Mouse (Mus musculus) bone marrow, adult 2 months (tissue): ENCODE data around the gene Cttn. TPM values are rescaled to one million over a fixed set of nuclear protein-coding genes. Genes with fewer than 3 reads are reported as not detected.

ENCODE experiments used
- H3K27ac ChIP-seq: fragments of 200-500 bp; 2 replicates; pipeline ENCODE4 v1.5.1; 2012; ENCODE audit warnings: low read depth, mild to moderate bottlenecking, control low read depth, inconsistent platforms, low read length; ENCODE audit not compliant: control insufficient read depth, poor library complexity, insufficient read depth
- H3K4me1 ChIP-seq: fragments of 200-500 bp; 2 replicates; pipeline ENCODE4 v1.6.1; 2011; ENCODE audit warnings: low read length; ENCODE audit not compliant: control insufficient read depth, insufficient read depth
- H3K4me3 ChIP-seq: fragments of 200-500 bp; replicated peaks from 2 replicates; pipeline ENCODE3; 2011; ENCODE audit warnings: mild to moderate bottlenecking, low read depth, low read length, control low read depth; ENCODE audit not compliant: control insufficient read depth
- CTCF ChIP-seq: fragments of 200-500 bp; IDR thresholded peaks from 2 replicates; pipeline ENCODE4 v1.5.1; 2011; ENCODE audit warnings: low read length, control low read depth; ENCODE audit not compliant: control insufficient read depth, insufficient read depth
- POLR2A ChIP-seq: fragments of 200-500 bp; IDR thresholded peaks from 2 replicates; pipeline ENCODE4 v1.6.1; 2011; ENCODE audit warnings: low read depth, mild to moderate bottlenecking, control low read depth, low read length, borderline replicate concordance; ENCODE audit not compliant: control insufficient read depth
- WGBS: fragments of 180-500 bp; shearing (Covaris S2); methylation state at CpG from one replicate; pipeline ENCODE4 v1.1.7; 2018; 5-methylcytosine and 5-hydroxymethylcytosine counted together
- polyA plus RNA-seq: library from polyadenylated mRNA; stranded (reverse); fragments of >200 nt; gene quantifications from 2 replicates; pipeline ENCODE4 v1.2.4, GENCODE M21; 2011; ENCODE audit warnings: low replicate concordance; ENCODE audit not compliant: missing spikeins, insufficient read depth, insufficient read length

The Cttn gene
- 25.3 and 37.5 TPM in 2 replicates for polyA plus RNA-seq

DNA sequence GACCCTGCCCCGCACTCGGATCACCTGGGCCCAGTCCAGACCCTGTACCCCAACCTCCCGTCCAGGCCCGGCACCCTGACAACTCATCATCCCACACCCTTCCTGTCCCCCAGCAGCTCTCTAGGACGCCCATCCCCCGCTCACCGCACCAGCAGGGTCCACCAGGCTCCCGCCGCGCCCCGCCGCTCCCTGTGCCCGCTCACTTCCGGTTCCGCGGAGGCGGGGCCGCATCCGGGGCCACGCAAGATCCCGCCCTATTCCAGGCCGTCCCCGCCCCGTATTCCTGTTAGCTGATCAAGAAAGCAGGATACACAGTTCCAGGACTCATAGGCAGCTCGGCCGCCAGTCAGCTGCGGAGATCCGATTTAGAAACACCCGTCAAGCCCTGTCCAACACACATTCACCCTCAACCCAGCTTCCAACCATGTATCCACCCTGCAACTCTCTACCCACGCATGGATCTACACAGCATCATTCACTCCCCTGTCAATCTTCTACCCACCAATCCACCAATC lies at the start of gene Cttn:
Gene Cttn, minus strand, starts transcription at position 465 of the 515 bp plus-strand sequence.
- H3K27ac ChIP-seq, result peak within 1 kb of the TSS; percentile 45
- H3K4me1 ChIP-seq, result no peaks in the 10 kb centered on the region
- 13% methylated on average over 30 of the region's 30 CpGs for WGBS
- TF ChIP-seq CTCF, result no peak
- peak; percentile 46; the same call in 1 of the 2 replicates for TF ChIP-seq POLR2A
- H3K4me3 ChIP-seq, result peak within 1 kb of the TSS; percentile 73

DNA sequence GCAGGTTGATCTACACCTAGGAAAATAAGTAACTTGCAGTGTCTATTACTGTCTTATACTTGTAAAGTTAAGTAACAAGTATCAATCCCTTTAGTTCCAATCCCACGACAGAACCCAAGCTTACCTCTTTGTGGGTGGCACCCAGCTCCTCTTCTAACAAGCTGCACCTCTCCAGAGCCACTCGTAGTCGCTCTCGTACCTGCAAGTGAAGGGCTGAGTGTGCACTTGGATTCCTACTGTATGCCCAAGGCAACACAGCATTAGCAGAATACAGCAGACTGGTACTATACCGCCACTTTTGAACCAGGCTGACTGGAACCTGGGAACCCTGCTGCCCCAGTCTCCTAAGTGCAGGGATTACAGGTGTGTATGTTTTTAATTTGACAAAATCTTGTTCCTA lies 49.0 kb upstream of the Cttn start:
- Histone ChIP-seq H3K4me1 (peaks cover 1% of the 10 kb centered on the region; the same call in 1 of the 2 replicates), H3K27ac (no peak overlapping the region), H3K4me3 (no peak overlapping the region)
- TF ChIP-seq CTCF (no peak), POLR2A (no peak)
- WGBS, result 90% methylated on average over 5 of the region's 5 CpGs

DNA sequence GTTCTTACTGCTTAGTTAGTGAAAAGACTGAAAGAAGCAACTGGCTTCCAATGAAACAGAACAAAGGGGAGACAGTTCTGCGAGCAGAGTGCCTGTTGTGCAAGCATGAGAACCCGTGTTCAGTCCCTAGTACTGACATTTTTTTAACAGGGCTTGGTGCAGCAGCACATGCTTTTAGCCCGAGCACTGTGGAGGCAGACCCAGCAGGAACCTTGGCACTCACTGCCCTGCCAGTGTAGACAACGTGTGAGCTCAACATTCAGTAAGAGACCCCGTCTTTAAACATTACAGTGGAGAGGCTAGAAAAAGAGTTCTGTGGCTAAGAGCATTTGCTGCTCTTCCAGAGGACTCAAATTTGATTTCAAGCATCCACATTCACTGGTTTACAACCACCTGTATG lies 45.9 kb upstream of the Cttn start:
- WGBS, result 83% methylated on average over 5 of the region's 5 CpGs
- H3K4me3 ChIP-seq, result no peak overlapping the region
- TF ChIP-seq POLR2A, result no peak
- TF ChIP-seq CTCF, result no peak
- H3K4me1 ChIP-seq, result no peaks in the 10 kb centered on the region
- H3K27ac ChIP-seq, result no peak overlapping the region

DNA sequence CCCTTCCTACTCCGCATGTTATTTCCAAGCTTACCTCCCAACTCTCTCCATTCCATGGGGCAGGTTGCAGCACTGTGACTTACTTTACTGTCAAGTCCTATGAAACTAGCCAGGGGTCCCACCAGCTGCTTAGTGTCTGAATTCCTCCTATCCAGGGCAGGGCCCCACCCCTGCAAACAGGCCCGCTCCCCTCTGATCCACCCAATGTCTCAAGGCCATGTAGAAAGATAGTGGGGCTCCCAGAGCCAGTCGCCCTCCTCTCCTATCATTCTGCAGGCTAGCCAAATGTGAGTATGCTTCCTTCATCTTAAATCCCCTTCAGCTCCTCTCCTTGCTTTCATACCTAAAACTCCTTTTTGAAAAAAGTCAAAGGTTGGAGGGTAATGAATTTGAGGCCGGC lies 38.3 kb upstream of the Cttn start:
- H3K4me1 ChIP-seq, result no peaks in the 10 kb centered on the region
- TF ChIP-seq CTCF (no peak), POLR2A (no peak)
- no peak overlapping the region for H3K4me3 ChIP-seq
- no peak overlapping the region for H3K27ac ChIP-seq
- WGBS, result 90% methylated on average over 4 of the region's 4 CpGs

DNA sequence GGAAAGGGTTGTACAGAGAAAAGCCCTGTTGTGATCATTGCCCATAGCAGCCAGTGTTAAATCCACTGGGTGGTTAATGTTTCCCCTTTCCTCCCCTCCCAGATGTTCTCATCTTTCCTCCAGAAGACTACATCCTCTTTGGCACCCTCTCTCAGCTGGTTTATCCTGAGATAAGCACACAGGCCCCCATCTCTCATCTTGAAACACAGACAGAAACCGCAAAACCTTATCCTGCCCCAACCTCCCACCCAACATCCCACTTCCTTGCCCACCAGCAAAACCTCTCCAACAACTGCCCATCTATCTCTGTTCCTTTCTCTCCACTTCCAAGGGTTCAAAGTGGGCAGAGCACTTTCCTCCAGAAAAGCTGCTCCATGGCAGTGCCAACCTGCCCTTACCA lies 36.0 kb upstream of the Cttn start:
- Histone ChIP-seq H3K27ac (no peak overlapping the region), H3K4me1 (no peaks in the 10 kb centered on the region), H3K4me3 (no peak overlapping the region)
- TF ChIP-seq CTCF (no peak), POLR2A (no peak)
- 50% methylated on average over 1 of the region's 1 CpGs for WGBS

DNA sequence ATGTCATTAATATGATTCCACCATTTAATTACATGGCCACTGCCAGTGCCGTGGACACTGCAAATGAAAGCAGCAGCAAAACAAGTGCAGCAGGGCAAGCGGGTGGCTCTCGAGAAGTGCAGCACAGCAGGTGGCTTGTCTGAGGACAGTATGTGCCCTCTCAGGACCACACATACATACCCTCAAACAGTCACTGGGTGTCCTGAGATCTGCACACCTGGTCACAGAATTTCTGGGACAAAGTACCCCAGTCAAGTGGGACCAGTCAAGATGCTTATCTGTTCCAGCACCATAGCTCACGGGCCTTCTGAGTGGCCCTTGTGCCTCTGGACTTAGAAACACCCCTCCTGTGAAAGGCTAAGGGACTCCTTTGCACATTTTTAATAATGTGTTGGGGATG lies 33.1 kb upstream of the Cttn start:
- Histone ChIP-seq H3K4me3 (no peak overlapping the region), H3K4me1 (no peaks in the 10 kb centered on the region), H3K27ac (no peak overlapping the region)
- 90% methylated on average over 4 of the region's 4 CpGs for WGBS
- no peak for TF ChIP-seq CTCF
- TF ChIP-seq POLR2A, result no peak

DNA sequence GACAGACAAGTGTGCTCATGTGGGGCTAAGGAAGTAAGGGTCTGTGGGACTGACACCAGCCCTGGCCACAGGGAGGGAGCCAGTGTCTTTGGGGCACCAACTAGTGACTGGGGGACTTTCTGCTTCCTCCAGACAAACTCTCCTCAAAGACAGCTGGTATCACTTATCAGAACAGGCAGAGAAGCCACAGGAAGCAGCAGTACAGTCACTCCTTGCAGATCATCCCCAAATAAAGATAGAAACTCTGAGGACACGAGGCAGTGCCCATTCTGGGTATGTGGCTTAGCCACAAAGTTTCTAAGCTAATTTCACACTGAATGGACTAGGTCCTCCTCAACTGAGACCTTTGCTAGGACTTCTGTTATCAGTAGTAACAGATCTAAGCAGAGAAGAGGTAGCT lies 22.1 kb upstream of the Cttn start:
- TF ChIP-seq CTCF (no peak), POLR2A (no peak)
- 13% methylated on average over 1 of the region's 1 CpGs for WGBS
- Histone ChIP-seq H3K4me3 (no peak overlapping the region), H3K27ac (peak overlapping the region; percentile 34; the same call in 1 of the 2 replicates), H3K4me1 (peaks cover 1% of the 10 kb centered on the region; the same call in 1 of the 2 replicates)

DNA sequence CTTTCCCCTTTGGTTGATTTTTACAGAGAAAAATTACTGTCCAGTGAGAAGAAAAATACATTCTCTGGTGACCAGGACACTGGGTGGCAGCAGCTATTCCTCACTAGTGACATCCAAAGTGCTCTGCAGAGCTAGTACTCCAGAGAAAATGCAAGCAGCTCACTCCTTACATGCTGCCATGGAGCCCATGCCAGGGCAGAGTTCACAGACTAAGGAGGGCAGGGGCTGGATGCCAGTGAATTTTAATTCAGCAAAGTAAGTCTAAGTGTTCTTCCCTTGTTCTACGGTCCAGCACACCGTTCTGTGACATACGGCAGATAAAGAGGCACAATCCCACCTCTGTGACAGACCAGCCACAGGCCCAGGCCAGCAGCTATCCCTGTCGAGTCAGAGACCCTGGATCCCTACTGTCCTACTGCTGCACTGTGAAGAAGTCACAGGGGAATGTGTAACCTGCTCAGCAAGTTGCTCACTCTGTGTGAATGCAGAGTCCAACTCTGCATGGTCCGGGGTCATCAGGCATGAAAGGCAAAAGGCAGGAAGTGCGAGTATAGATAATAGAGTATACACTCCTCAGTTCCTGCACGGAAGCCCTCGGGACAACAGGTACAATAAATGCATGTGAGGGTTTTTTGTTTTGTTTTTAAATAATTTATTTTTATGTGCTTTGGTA lies 19.5 kb upstream of the Cttn start:
- H3K27ac ChIP-seq, result no peak overlapping the region
- no peak overlapping the region for H3K4me3 ChIP-seq
- WGBS, result 79% methylated on average over 8 of the region's 8 CpGs
- TF ChIP-seq CTCF, result no peak
- no peak for TF ChIP-seq POLR2A
- H3K4me1 ChIP-seq, result peaks cover 1% of the 10 kb centered on the region; the same call in 1 of the 2 replicates

DNA sequence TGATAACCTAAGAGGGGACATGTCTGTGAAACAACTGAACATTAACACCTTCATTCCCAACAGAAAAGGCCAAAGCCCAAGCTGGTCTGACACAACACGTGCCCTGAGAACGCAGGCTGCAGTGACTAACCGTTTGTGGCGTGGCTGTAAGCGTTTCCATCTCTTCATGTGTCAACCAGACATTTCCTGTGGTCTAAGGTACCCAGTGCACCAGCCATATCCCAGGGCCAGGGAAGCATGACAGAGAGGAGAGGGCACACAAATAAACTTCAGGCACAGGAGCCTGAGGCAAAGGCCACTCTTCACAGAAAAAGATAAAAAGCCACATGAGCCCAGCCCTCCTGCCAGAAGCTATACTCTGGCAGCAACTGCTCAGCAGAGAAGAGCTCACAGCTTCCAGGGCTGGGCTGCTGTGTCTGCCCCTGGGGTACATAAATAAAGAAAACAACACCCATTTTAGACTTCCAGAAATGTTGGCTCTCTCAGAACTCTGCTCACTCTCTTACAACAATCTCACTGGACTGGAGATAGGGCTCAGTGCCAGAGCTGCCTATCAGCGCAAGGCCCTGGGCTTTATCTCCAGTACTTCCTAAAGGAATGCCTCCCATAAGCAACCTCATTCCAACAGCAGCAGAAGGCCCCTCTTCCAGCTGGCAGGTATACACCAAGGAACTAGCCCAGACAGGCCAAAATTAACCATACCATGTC lies 18.4 kb upstream of the Cttn start:
- no peak overlapping the region for H3K27ac ChIP-seq
- WGBS, result 20% methylated on average over 6 of the region's 6 CpGs
- TF ChIP-seq POLR2A (no peak), CTCF (no peak)
- H3K4me1 ChIP-seq, result peaks cover 1% of the 10 kb centered on the region; the same call in 1 of the 2 replicates
- H3K4me3 ChIP-seq, result no peak overlapping the region
